Mouse (Mus musculus) limb, embryonic 15.5 days (tissue): Measurements from ENCODE around the gene Inca1. TPM values are rescaled to one million over a fixed set of nuclear protein-coding genes. Genes with fewer than 3 reads are reported as not detected.

Experiments
- ATAC-seq: fragments of 200-750 bp; cut with Nextera tagmentation; 2 replicates; pipeline ENCODE4 v1.8.0; 2017; ENCODE audit warnings: low read depth, moderate TSS enrichment; ENCODE audit not compliant: insufficient number of reproducible peaks, low FRiP score, low TSS enrichment
- H3K27ac ChIP-seq: fragments of 300-500 bp; sonication (generic); 2 replicates; pipeline ENCODE4 v1.5.1; 2015; ENCODE audit warnings: moderate library complexity, mild to moderate bottlenecking, inconsistent platforms
- H3K27me3 ChIP-seq: fragments of 300-500 bp; sonication (generic); 2 replicates; pipeline ENCODE4 v1.6.1; 2015; ENCODE audit warnings: inconsistent platforms
- H3K36me3 ChIP-seq: fragments of 300-500 bp; sonication (generic); 2 replicates; pipeline ENCODE4 v1.6.1; 2015; ENCODE audit warnings: inconsistent platforms
- H3K4me1 ChIP-seq: fragments of 300-500 bp; sonication (generic); 2 replicates; pipeline ENCODE4 v1.6.1; 2015; ENCODE audit warnings: inconsistent platforms
- H3K4me2 ChIP-seq: fragments of 300-500 bp; sonication (generic); 2 replicates; pipeline ENCODE4 v1.6.1; 2015; ENCODE audit warnings: mild to moderate bottlenecking, inconsistent platforms
- H3K4me3 ChIP-seq: fragments of 300-500 bp; sonication (generic); 2 replicates; pipeline ENCODE4 v1.5.1; 2015; ENCODE audit warnings: mild to moderate bottlenecking, inconsistent platforms
- H3K9ac ChIP-seq: fragments of 300-500 bp; sonication (generic); 2 replicates; pipeline ENCODE4 v1.6.1; 2015; ENCODE audit warnings: inconsistent platforms
- H3K9me3 ChIP-seq: fragments of 300-500 bp; sonication (generic); 2 replicates; pipeline ENCODE4 v1.6.1; 2016; ENCODE audit warnings: inconsistent platforms
- WGBS: fragments of 180-500 bp; shearing (Covaris S2); methylation state at CpG from one replicate; pipeline ENCODE4 v1.1.7; 2015; 5-methylcytosine and 5-hydroxymethylcytosine counted together
- polyA plus RNA-seq: library from polyadenylated mRNA; unstranded; fragments of >200 nt; fragmentation: Nextera tagmentation; extraction: Ambion mirVana; gene quantifications from 2 replicates; pipeline ENCODE4 v1.2.1, GENCODE M21; 2015

Gene Inca1
- polyA plus RNA-seq: 0.91 and 2.1 TPM in 2 replicates

- Histone ChIP-seq H3K4me2 (peak within 1 kb of the TSS; percentile 86), H3K36me3 (peaks cover 19% of the 10 kb centered on the region), H3K9ac (peak within 1 kb of the TSS; percentile 93), H3K4me1 (peaks cover 29% of the 10 kb centered on the region), H3K4me3 (peak within 1 kb of the TSS; percentile 92), H3K27ac (peak within 1 kb of the TSS; percentile 97), H3K27me3 (no peaks in the 10 kb centered on the region), H3K9me3 (no peaks in the 10 kb centered on the region)
- under 1% methylated on average over 67 of the region's 69 CpGs for WGBS
- peak; percentile 91 for ATAC-seq
These were observed at the start of gene Inca1, which contains the start of gene Kif1c for GRCm38 (mm10) chr11:70699722-70700556. Gene Inca1 (minus strand): TSS chr11:70700155. Gene Kif1c (plus strand): TSS chr11:70700548.

GRCm38 (mm10) chr11:70747876-70748545 lies 48.1 kb upstream of the Inca1 start:
- H3K9ac ChIP-seq: no peak overlapping the region
- 90% methylated on average over 4 of the region's 4 CpGs for WGBS

GRCm38 (mm10) chr11:70745636-70746035 lies 45.7 kb upstream of the Inca1 start:
- Histone ChIP-seq H3K4me3 (no peak overlapping the region), H3K27ac (no peak overlapping the region), H3K4me1 (no peaks in the 10 kb centered on the region; the same call in 1 of the 2 replicates), H3K4me2 (no peak overlapping the region), H3K36me3 (no peaks in the 10 kb centered on the region), H3K9ac (no peak overlapping the region), H3K9me3 (no peaks in the 10 kb centered on the region), H3K27me3 (no peaks in the 10 kb centered on the region)
- ATAC-seq: no peak
- 77% methylated on average over 7 of the region's 7 CpGs for WGBS

More at GRCm38 (mm10) chr11:70747876-70748545, 48.1 kb upstream of the Inca1 start:
- Histone ChIP-seq H3K36me3 (no peaks in the 10 kb centered on the region), H3K9me3 (no peaks in the 10 kb centered on the region), H3K4me3 (no peak overlapping the region), H3K4me2 (no peak overlapping the region), H3K4me1 (no peaks in the 10 kb centered on the region), H3K27ac (no peak overlapping the region), H3K27me3 (no peaks in the 10 kb centered on the region)
- ATAC-seq: no peak

- no peak overlapping the region for H3K9ac ChIP-seq
- no peaks in the 10 kb centered on the region for H3K36me3 ChIP-seq
- H3K4me2 ChIP-seq: no peak overlapping the region
- no peaks in the 10 kb centered on the region for H3K27me3 ChIP-seq
- H3K27ac ChIP-seq: no peak overlapping the region
- H3K4me3 ChIP-seq: no peak overlapping the region
- no peaks in the 10 kb centered on the region; the same call in 1 of the 2 replicates for H3K4me1 ChIP-seq
- ATAC-seq: no peak
- 75% methylated on average over 12 of the region's 12 CpGs for WGBS
- no peaks in the 10 kb centered on the region for H3K9me3 ChIP-seq
These were observed 42.9 kb upstream of the Inca1 start for GRCm38 (mm10) chr11:70742581-70743459.

- Histone ChIP-seq H3K9me3 (no peaks in the 10 kb centered on the region), H3K27me3 (no peaks in the 10 kb centered on the region), H3K9ac (no peak overlapping the region), H3K36me3 (no peaks in the 10 kb centered on the region), H3K4me2 (no peak overlapping the region), H3K27ac (no peak overlapping the region), H3K4me1 (no peaks in the 10 kb centered on the region; the same call in 1 of the 2 replicates), H3K4me3 (no peak overlapping the region)
- ATAC-seq: no peak
- 76% methylated on average over 7 of the region's 7 CpGs for WGBS
These were observed 42.2 kb upstream of the Inca1 start for GRCm38 (mm10) chr11:70742117-70742516.

GRCm38 (mm10) chr11:70741603-70742002 lies 41.6 kb upstream of the Inca1 start:
- no peak overlapping the region for H3K4me2 ChIP-seq
- no peaks in the 10 kb centered on the region for H3K9me3 ChIP-seq
- no peak overlapping the region for H3K27ac ChIP-seq
- ATAC-seq: no peak
- H3K4me1 ChIP-seq: no peaks in the 10 kb centered on the region; the same call in 1 of the 2 replicates
- 87% methylated on average over 3 of the region's 3 CpGs for WGBS
- H3K27me3 ChIP-seq: no peaks in the 10 kb centered on the region
- H3K9ac ChIP-seq: no peak overlapping the region
- H3K4me3 ChIP-seq: no peak overlapping the region
- no peaks in the 10 kb centered on the region for H3K36me3 ChIP-seq

GRCm38 (mm10) chr11:70737749-70738148 lies 37.8 kb upstream of the Inca1 start:
- Histone ChIP-seq H3K4me1 (no peaks in the 10 kb centered on the region; the same call in 1 of the 2 replicates), H3K27me3 (no peaks in the 10 kb centered on the region), H3K4me2 (no peak overlapping the region), H3K27ac (no peak overlapping the region), H3K9me3 (no peaks in the 10 kb centered on the region), H3K4me3 (no peak overlapping the region), H3K9ac (no peak overlapping the region), H3K36me3 (no peaks in the 10 kb centered on the region)
- 67% methylated on average over 5 of the region's 5 CpGs for WGBS
- ATAC-seq: no peak

- no peak overlapping the region for H3K27ac ChIP-seq
- peaks cover 10% of the 10 kb centered on the region for H3K36me3 ChIP-seq
- no peak overlapping the region for H3K4me3 ChIP-seq
- 30% methylated on average over 5 of the region's 5 CpGs for WGBS
- no peak overlapping the region for H3K4me2 ChIP-seq
- H3K4me1 ChIP-seq: no peaks in the 10 kb centered on the region
- no peak for ATAC-seq
- no peaks in the 10 kb centered on the region for H3K9me3 ChIP-seq
- no peaks in the 10 kb centered on the region for H3K27me3 ChIP-seq
- no peak overlapping the region for H3K9ac ChIP-seq
These were observed 33.3 kb upstream of the Inca1 start for GRCm38 (mm10) chr11:70733256-70733655.

GRCm38 (mm10) chr11:70731178-70731577 lies 31.2 kb upstream of the Inca1 start:
- H3K4me2 ChIP-seq: no peak overlapping the region
- no peak overlapping the region for H3K4me3 ChIP-seq
- H3K9me3 ChIP-seq: no peaks in the 10 kb centered on the region
- H3K9ac ChIP-seq: no peak overlapping the region
- H3K27ac ChIP-seq: no peak overlapping the region
- WGBS: 60% methylated on average over 5 of the region's 5 CpGs
- H3K36me3 ChIP-seq: peaks cover 31% of the 10 kb centered on the region
- ATAC-seq: no peak
- H3K4me1 ChIP-seq: no peaks in the 10 kb centered on the region
- no peaks in the 10 kb centered on the region for H3K27me3 ChIP-seq

- WGBS: 73% methylated on average over 9 of the region's 9 CpGs
- Histone ChIP-seq H3K9ac (no peak overlapping the region), H3K27ac (no peak overlapping the region), H3K4me2 (no peak overlapping the region), H3K4me3 (no peak overlapping the region), H3K27me3 (no peaks in the 10 kb centered on the region), H3K4me1 (no peaks in the 10 kb centered on the region), H3K9me3 (no peaks in the 10 kb centered on the region), H3K36me3 (peaks cover 37% of the 10 kb centered on the region)
- ATAC-seq: no peak
These were observed 30.6 kb upstream of the Inca1 start for GRCm38 (mm10) chr11:70730427-70731038.

GRCm38 (mm10) chr11:70727385-70727784 lies 27.4 kb upstream of the Inca1 start:
- Histone ChIP-seq H3K27ac (no peak overlapping the region), H3K9ac (no peak overlapping the region), H3K27me3 (no peaks in the 10 kb centered on the region), H3K4me2 (no peak overlapping the region), H3K4me1 (no peaks in the 10 kb centered on the region), H3K4me3 (no peak overlapping the region), H3K36me3 (peaks cover 64% of the 10 kb centered on the region), H3K9me3 (no peaks in the 10 kb centered on the region)
- WGBS: 93% methylated on average over 5 of the region's 5 CpGs
- ATAC-seq: no peak
